ENCODE assay signal across 9 mouse cellular contexts in genomic region chr17:84421042-84421441, GRCm38 (mm10). TPM values are rescaled to one million over a fixed set of nuclear protein-coding genes. Genes with fewer than 3 reads are reported as not detected.
A peak's percentile ranks its signal among the peaks of the same experiment; 100 is the strongest.
DNase-seq lines count a peak whose midpoint lies in the region; TF ChIP-seq lines count a peak whose summit lies in the region.
"Had no signal": no experiment of that assay in that cellular context is flagged by ENCODE, and none has a peak within 500 bp of the region (broad histone marks: within the 10 kb centered on the region; RNA-seq: fewer than 3 reads in every experiment).

No protein-coding gene starts in this region.

- no peak overlapping the region for H3K27ac ChIP-seq in left cerebral cortex, adult 2 months
- H3K27ac ChIP-seq in bone marrow macrophage, adult 2 months (ENCODE audit: insufficient read depth, low read depth, low read length) = no peak overlapping the region
- H3K27ac ChIP-seq: neural tube, embryonic 13.5 days had no signal

- peak; percentile 26 for DNase-seq in adrenal gland, postnatal 10 days
- no peak for DNase-seq in adrenal gland, postnatal 25 days
- DNase-seq in left cerebral cortex, adult 2 months (ENCODE audit: extremely low spot score in 1 of 2, low spot score in 2 of 2) = no peak
- no peak for DNase-seq in left cerebral cortex, adult 9 months (ENCODE audit: low spot score in 2 of 2)
- DNase-seq in mesoderm, embryonic 11.5 days (ENCODE audit: low read depth, low spot score) = peak; percentile 30
- DNase-seq in MN1 (ENCODE audit: low spot score) = no peak
- no peak for DNase-seq in right cerebral cortex, postnatal 36 days (ENCODE audit: low spot score in 2 of 2)

- peaks cover 10% of the 10 kb centered on the region for H3K4me1 ChIP-seq in bone marrow macrophage, adult 2 months (ENCODE audit: control insufficient read depth, insufficient read depth, low read length)
- H3K4me1 ChIP-seq: neural tube, embryonic 13.5 days had no signal

- peak; percentile 40 for TF ChIP-seq CTCF in left cerebral cortex, adult 2 months (IDR thresholded peaks at IDR 0.05)
- TF ChIP-seq CTCF in bone marrow macrophage, adult 2 months (IDR thresholded peaks at IDR 0.05; ENCODE audit: low read depth, low read length) = peak; percentile 41; the same call in 1 of the 2 replicates

- H3K4me3 ChIP-seq in left cerebral cortex, adult 2 months = no peak overlapping the region
- no peak overlapping the region for H3K4me3 ChIP-seq in bone marrow macrophage, adult 2 months (ENCODE audit: insufficient read depth, low read length)
- H3K4me3 ChIP-seq: neural tube, embryonic 13.5 days had no signal

- intact Hi-C loops in left cerebral cortex, adult 2 months (cut with DNase I) = no loop called here

- TF ChIP-seq POLR2A in bone marrow macrophage, adult 2 months (IDR thresholded peaks at IDR 0.05; ENCODE audit: borderline replicate concordance, low read depth, low read length) = no peak

RNA-seq across cellular contexts. Expression of gene Thada, which starts 45.0 kb away (rescaled TPM):
- total RNA-seq in adrenal gland, postnatal 10 days (2021) = 10 to 100 TPM; 13.0 to 18.4 TPM
- 22.1 and 24.1 TPM in 2 replicates for total RNA-seq in adrenal gland, postnatal 25 days (2021)
- 10 to 100 TPM; 13.8 to 15.9 TPM for total RNA-seq in left cerebral cortex, adult 2 months (2021)
- polyA plus RNA-seq in bone marrow macrophage, adult 2 months (2012; ENCODE audit: insufficient read depth, insufficient read length, missing spikeins) = 4.8 and 6.6 TPM in 2 replicates

Comparison
In these comparisons a context has a peak if more than half of its experiments do, and no peak if none do; other contexts are left out.
1. DNase-seq: peak in adrenal gland, postnatal 10 days (single experiment) and mesoderm, embryonic 11.5 days (single experiment); none in adrenal gland, postnatal 25 days (single experiment), left cerebral cortex, adult 2 months (0 of 2), left cerebral cortex, adult 9 months (0 of 2), MN1 (single experiment) and right cerebral cortex, postnatal 36 days (0 of 2).